Mouse (Mus musculus): ENCODE results near the gene Cdca7l. TPM values are rescaled to one million over a fixed set of nuclear protein-coding genes. Genes with fewer than 3 reads are reported as not detected.
A peak's percentile ranks its signal among the peaks of the same experiment; 100 is the strongest.

The Cdca7l gene
- polyA plus RNA-seq, 1 experiment from 2014 or later = 26.0 TPM

- Histone ChIP-seq H3K36me3 (no peaks in the 10 kb centered on the region), H3K4me3 (no peak overlapping the region), H3K27ac (replicated peaks) (no peak overlapping the region), H3K9me3 (no peaks in the 10 kb centered on the region), H3K4me1 (peaks cover 14% of the 10 kb centered on the region), H3K9ac (replicated peaks) (no peak overlapping the region), H3K4me2 (replicated peaks) (no peak overlapping the region), H3K27me3 (peaks cover 26% of the 10 kb centered on the region)
- 92% methylated on average over 1 of the region's 1 CpGs for WGBS
- ATAC-seq (ENCODE audit: low FRiP score, low read depth) = no peak
Measured at GRCm38 (mm10) chr12:117842676-117843075, 38.6 kb downstream of the Cdca7l start.

DNA sequence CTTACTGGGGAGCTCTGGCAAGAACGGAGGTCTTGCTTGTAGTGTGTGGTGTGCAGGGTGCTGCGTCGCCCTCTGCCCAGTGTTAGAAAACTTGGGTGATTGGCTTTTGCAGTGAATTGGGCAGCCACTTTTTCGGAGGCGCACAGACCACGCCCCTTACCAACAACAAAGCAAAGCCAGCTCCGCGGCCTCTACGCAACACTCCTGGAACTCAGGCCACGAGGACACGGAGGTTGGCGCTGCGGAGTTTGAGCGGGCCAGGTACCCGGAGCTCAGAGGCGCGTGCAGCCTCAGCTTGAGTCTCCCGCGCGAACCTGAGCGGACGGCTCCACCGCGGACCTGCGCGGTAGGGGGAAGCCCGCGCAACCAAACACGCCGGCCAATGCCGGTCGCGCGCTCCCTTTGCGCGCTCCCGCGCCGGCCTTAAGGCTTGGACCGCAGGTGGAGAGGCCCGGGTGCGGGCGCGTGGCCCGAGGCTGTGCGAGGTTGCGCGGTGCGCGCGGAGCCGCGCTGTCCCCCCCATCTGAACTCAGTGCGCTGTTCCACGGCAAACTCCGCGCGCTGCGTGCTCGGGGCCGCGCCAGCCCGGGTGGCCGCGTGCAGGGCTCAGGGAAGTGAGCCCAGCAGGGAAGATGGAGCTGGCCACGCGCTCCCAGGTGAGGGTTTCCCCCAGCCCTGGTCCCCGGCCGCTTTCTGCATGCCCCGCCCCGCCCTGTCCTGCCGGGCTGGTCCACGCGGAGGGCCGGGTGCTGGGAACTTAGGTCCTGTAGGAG lies 39.4 kb downstream of the Cdca7l start:
- Histone ChIP-seq H3K9me3 (no peaks in the 10 kb centered on the region), H3K4me1 (peaks cover 14% of the 10 kb centered on the region), H3K4me3 (peak overlapping the region; percentile 68), H3K4me2 (replicated peaks) (peak overlapping the region; percentile 96), H3K9ac (replicated peaks) (peak overlapping the region; percentile 70), H3K36me3 (no peaks in the 10 kb centered on the region), H3K27me3 (peaks cover 26% of the 10 kb centered on the region), H3K27ac (replicated peaks) (0 out of 2 replicates have a peak overlapping the region, but pooled peaks have one; percentile 52)
- under 1% methylated on average over 75 of the region's 75 CpGs for WGBS
- ATAC-seq (ENCODE audit: low FRiP score, low read depth) = peak; percentile 94

DNA sequence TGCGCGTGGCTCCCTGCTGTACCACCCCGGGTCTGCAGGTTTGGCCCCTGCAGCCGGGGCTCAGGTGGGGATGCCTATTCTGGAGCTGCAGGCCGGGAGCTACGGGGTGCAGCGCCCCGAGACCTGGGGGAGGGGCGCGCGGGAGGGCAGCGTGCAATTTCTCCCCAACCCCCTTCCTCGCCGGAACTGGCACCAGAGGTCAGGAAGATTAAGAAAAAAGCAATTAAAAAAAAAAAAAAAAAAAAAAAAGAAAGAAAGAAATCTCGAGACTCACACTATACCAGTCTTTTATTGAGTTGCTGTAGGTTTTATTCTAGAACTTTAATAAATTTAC lies 40.0 kb downstream of the Cdca7l start:
- under 1% methylated on average over 15 of the region's 15 CpGs for WGBS
- ATAC-seq (ENCODE audit: low FRiP score, low read depth) = no peak
- H3K9me3 ChIP-seq = no peaks in the 10 kb centered on the region
- H3K9ac ChIP-seq (replicated peaks) = peak overlapping the region; percentile 70
- H3K4me2 ChIP-seq (replicated peaks) = peak overlapping the region; percentile 96
- H3K4me3 ChIP-seq = peak overlapping the region; percentile 68
- peaks cover 14% of the 10 kb centered on the region for H3K4me1 ChIP-seq
- peaks cover 26% of the 10 kb centered on the region for H3K27me3 ChIP-seq
- no peaks in the 10 kb centered on the region for H3K36me3 ChIP-seq
- no peak overlapping the region for H3K27ac ChIP-seq (replicated peaks)

- peak overlapping the region; percentile 96 for H3K4me2 ChIP-seq (replicated peaks)
- WGBS = 28% methylated on average over 2 of the region's 2 CpGs
- H3K4me3 ChIP-seq = peak overlapping the region; percentile 68
- no peaks in the 10 kb centered on the region for H3K9me3 ChIP-seq
- H3K27ac ChIP-seq (replicated peaks) = no peak overlapping the region
- peaks cover 26% of the 10 kb centered on the region for H3K27me3 ChIP-seq
- H3K4me1 ChIP-seq = peaks cover 14% of the 10 kb centered on the region
- no peak for ATAC-seq (ENCODE audit: low FRiP score, low read depth)
- no peaks in the 10 kb centered on the region for H3K36me3 ChIP-seq
- no peak overlapping the region for H3K9ac ChIP-seq (replicated peaks)
Measured at GRCm38 (mm10) chr12:117844917-117845316, 40.8 kb downstream of the Cdca7l start.

GRCm38 (mm10) chr12:117848621-117849020 lies 44.5 kb downstream of the Cdca7l start:
- 96% methylated on average over 6 of the region's 6 CpGs for WGBS
- Histone ChIP-seq H3K9me3 (no peaks in the 10 kb centered on the region), H3K27ac (replicated peaks) (no peak overlapping the region), H3K27me3 (peaks cover 3% of the 10 kb centered on the region; the same call in 1 of the 2 replicates), H3K36me3 (no peaks in the 10 kb centered on the region), H3K9ac (replicated peaks) (no peak overlapping the region), H3K4me1 (peaks cover 14% of the 10 kb centered on the region), H3K4me3 (no peak overlapping the region), H3K4me2 (replicated peaks) (no peak overlapping the region)
- no peak for ATAC-seq (ENCODE audit: low FRiP score, low read depth)

- Histone ChIP-seq H3K36me3 (no peaks in the 10 kb centered on the region), H3K4me1 (peaks cover 6% of the 10 kb centered on the region), H3K27me3 (peaks cover 3% of the 10 kb centered on the region; the same call in 1 of the 2 replicates), H3K27ac (replicated peaks) (no peak overlapping the region), H3K4me2 (replicated peaks) (no peak overlapping the region), H3K4me3 (no peak overlapping the region), H3K9ac (replicated peaks) (no peak overlapping the region), H3K9me3 (no peaks in the 10 kb centered on the region)
- no peak for ATAC-seq (ENCODE audit: low FRiP score, low read depth)
- 27% methylated on average over 10 of the region's 10 CpGs for WGBS
Measured at GRCm38 (mm10) chr12:117850472-117850871, 46.4 kb downstream of the Cdca7l start.

- Histone ChIP-seq H3K36me3 (no peaks in the 10 kb centered on the region), H3K4me1 (peaks cover 3% of the 10 kb centered on the region), H3K27ac (replicated peaks) (no peak overlapping the region), H3K4me3 (no peak overlapping the region), H3K9ac (replicated peaks) (no peak overlapping the region), H3K27me3 (no peaks in the 10 kb centered on the region), H3K4me2 (replicated peaks) (no peak overlapping the region), H3K9me3 (no peaks in the 10 kb centered on the region)
- peak; percentile 63; the same call in 1 of the 2 replicates for ATAC-seq (ENCODE audit: low FRiP score, low read depth)
- 33% methylated on average over 6 of the region's 6 CpGs for WGBS
Measured at GRCm38 (mm10) chr12:117853316-117853715, 49.2 kb downstream of the Cdca7l start.

- H3K27ac ChIP-seq (replicated peaks) = no peak overlapping the region
- no peaks in the 10 kb centered on the region for H3K9me3 ChIP-seq
- H3K27me3 ChIP-seq = no peaks in the 10 kb centered on the region
- H3K4me3 ChIP-seq = no peak overlapping the region
- H3K4me2 ChIP-seq (replicated peaks) = no peak overlapping the region
- H3K4me1 ChIP-seq = no peaks in the 10 kb centered on the region
- no peak for ATAC-seq (ENCODE audit: low FRiP score, low read depth)
- WGBS = 86% methylated on average over 9 of the region's 9 CpGs
- no peak overlapping the region for H3K9ac ChIP-seq (replicated peaks)
- H3K36me3 ChIP-seq = no peaks in the 10 kb centered on the region
Measured at GRCm38 (mm10) chr12:117857023-117857422, 52.9 kb downstream of the Cdca7l start.

DNA sequence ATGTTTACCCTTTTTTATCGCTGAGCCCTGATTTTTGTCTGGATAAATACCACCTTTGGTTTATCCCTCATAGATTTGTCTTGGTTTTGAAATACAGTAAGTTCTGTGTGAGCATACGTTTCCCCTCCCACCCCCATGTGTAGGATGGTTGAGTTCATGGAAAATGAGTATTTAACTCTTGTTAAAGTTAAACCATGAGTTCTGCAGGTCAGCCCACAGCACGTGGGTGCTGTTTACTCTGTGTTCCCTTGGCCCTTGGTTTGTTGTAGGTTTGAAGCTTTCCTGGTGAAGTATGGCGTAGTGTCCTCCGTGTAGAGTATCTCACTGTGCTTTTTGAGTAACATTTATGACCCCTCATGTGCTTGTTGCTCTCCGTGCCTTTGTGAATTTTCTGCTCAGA lies 53.8 kb downstream of the Cdca7l start:
- WGBS = 93% methylated on average over 6 of the region's 6 CpGs
- H3K4me2 ChIP-seq (replicated peaks) = no peak overlapping the region
- ATAC-seq (ENCODE audit: low FRiP score, low read depth) = no peak
- no peak overlapping the region for H3K4me3 ChIP-seq
- no peaks in the 10 kb centered on the region for H3K27me3 ChIP-seq
- H3K9ac ChIP-seq (replicated peaks) = no peak overlapping the region
- no peaks in the 10 kb centered on the region for H3K4me1 ChIP-seq
- no peaks in the 10 kb centered on the region for H3K36me3 ChIP-seq
- H3K9me3 ChIP-seq = no peaks in the 10 kb centered on the region
- H3K27ac ChIP-seq (replicated peaks) = no peak overlapping the region

DNA sequence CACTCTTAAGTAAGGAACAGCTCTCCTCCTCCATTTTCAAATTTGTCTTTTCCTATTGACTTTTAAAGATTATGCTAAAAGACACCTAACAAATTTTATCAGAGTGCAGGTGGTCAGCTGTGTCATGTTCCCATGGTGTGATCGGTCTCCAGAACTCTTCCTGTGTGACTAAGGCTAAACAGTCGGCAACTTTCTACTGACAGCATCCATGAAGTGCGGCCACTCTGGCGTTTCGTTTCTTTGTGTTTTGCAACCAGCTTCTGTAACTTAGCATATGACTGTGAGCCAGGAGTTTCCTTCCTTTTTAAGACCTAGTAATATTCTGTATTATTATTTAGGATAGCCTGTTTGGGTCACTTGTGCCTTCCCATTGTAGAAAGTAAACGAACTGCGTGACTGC lies 56.8 kb downstream of the Cdca7l start:
- Histone ChIP-seq H3K4me3 (no peak overlapping the region), H3K4me1 (no peaks in the 10 kb centered on the region), H3K27ac (replicated peaks) (no peak overlapping the region), H3K4me2 (replicated peaks) (no peak overlapping the region), H3K9me3 (no peaks in the 10 kb centered on the region), H3K27me3 (no peaks in the 10 kb centered on the region), H3K9ac (replicated peaks) (no peak overlapping the region), H3K36me3 (no peaks in the 10 kb centered on the region)
- ATAC-seq (ENCODE audit: low FRiP score, low read depth) = no peak
- 79% methylated on average over 7 of the region's 7 CpGs for WGBS

GRCm38 (mm10) chr12:117861249-117861648 lies 57.2 kb downstream of the Cdca7l start:
- no peak overlapping the region for H3K9ac ChIP-seq (replicated peaks)
- no peak overlapping the region for H3K4me2 ChIP-seq (replicated peaks)
- H3K36me3 ChIP-seq = peaks cover 1% of the 10 kb centered on the region; the same call in 1 of the 2 replicates
- H3K27me3 ChIP-seq = no peaks in the 10 kb centered on the region
- H3K27ac ChIP-seq (replicated peaks) = no peak overlapping the region
- H3K4me1 ChIP-seq = no peaks in the 10 kb centered on the region
- no peak for ATAC-seq (ENCODE audit: low FRiP score, low read depth)
- WGBS = 80% methylated on average over 3 of the region's 3 CpGs
- no peaks in the 10 kb centered on the region for H3K9me3 ChIP-seq
- H3K4me3 ChIP-seq = no peak overlapping the region

GRCm38 (mm10) chr12:117862655-117863054 lies 58.6 kb downstream of the Cdca7l start:
- Histone ChIP-seq H3K4me1 (no peaks in the 10 kb centered on the region), H3K9me3 (0 out of 2 replicates have a peak, but pooled peaks cover 1% of the 10 kb centered on the region), H3K36me3 (peaks cover 7% of the 10 kb centered on the region; the same call in 1 of the 2 replicates), H3K4me2 (replicated peaks) (no peak overlapping the region), H3K27me3 (no peaks in the 10 kb centered on the region), H3K4me3 (no peak overlapping the region), H3K27ac (replicated peaks) (no peak overlapping the region), H3K9ac (replicated peaks) (no peak overlapping the region)
- 89% methylated on average over 5 of the region's 5 CpGs for WGBS
- ATAC-seq (ENCODE audit: low FRiP score, low read depth) = no peak
